Mouse (Mus musculus) pancreas, adult 10 weeks (tissue): Measurements from ENCODE around the gene Hist2h2ac. TPM values are rescaled to one million over a fixed set of nuclear protein-coding genes. Genes with fewer than 3 reads are reported as not detected.

ENCODE experiments used
- polyA plus RNA-seq: library from polyadenylated mRNA; stranded (reverse); fragments of 350-450 nt; fragmentation: Illumina TruSeq; extraction: RNeasy Lipid Tissue Mini Kit (QIAGEN cat#74804); gene quantifications from one replicate; pipeline ENCODE4 v1.2.3, GENCODE M21; 2015; ENCODE audit warnings: low read depth, low replicate concordance; ENCODE audit not compliant: insufficient read depth

Hist2h2ac gene
- polyA plus RNA-seq, 1 experiment from 2014 or later, result not detected

Other genes with a start within 250 kb of the Hist2h2ac start
- 14.3 TPM for gene Plekho1, start 224.9 kb downstream of the Hist2h2ac start, polyA plus RNA-seq
- 7.2 TPM for gene Vps45, start 162.4 kb downstream of the Hist2h2ac start, polyA plus RNA-seq
- gene Otud7b, start 116.4 kb downstream of the Hist2h2ac start, polyA plus RNA-seq, result 4.3 TPM
- 4.8 TPM for gene Mtmr11, start 58.9 kb downstream of the Hist2h2ac start, polyA plus RNA-seq
- gene Sf3b4, start 48.5 kb downstream of the Hist2h2ac start, polyA plus RNA-seq, result 11.0 TPM
- gene Sv2a, start 39.7 kb downstream of the Hist2h2ac start, polyA plus RNA-seq, result 3.8 TPM
- 9.0 TPM for gene Bola1, start 1.2 kb downstream of the Hist2h2ac start, polyA plus RNA-seq
- gene Hist2h2ab, start 1.0 kb downstream of the Hist2h2ac start, polyA plus RNA-seq, result not detected
- gene Hist2h2be, start 239 bp upstream of the Hist2h2ac start, polyA plus RNA-seq, result 3.3 TPM
- not detected for gene Hist2h3c2, start 18.2 kb upstream of the Hist2h2ac start, polyA plus RNA-seq
- gene Hist2h2aa2, start 19.4 kb upstream of the Hist2h2ac start, polyA plus RNA-seq, result 53.9 TPM
- 9.9 TPM for gene Hist2h2aa1, start 24.6 kb upstream of the Hist2h2ac start, polyA plus RNA-seq
- gene Hist2h3c1, start 25.8 kb upstream of the Hist2h2ac start, polyA plus RNA-seq, result 5.1 TPM
- 2.5 TPM for gene Hist2h4, start 42.4 kb upstream of the Hist2h2ac start, polyA plus RNA-seq
- not detected for gene Hist2h3b, start 47.8 kb upstream of the Hist2h2ac start, polyA plus RNA-seq
- not detected for gene Hist2h2bb, start 48.9 kb upstream of the Hist2h2ac start, polyA plus RNA-seq
- 0.61 TPM for gene Fcgr1, start 73.1 kb upstream of the Hist2h2ac start, polyA plus RNA-seq
- not detected for gene BC107364, start 231.4 kb upstream of the Hist2h2ac start, polyA plus RNA-seq